Mouse (Mus musculus) gastrocnemius, postnatal 4 days (tissue): ENCODE results near the gene Dnttip2. TPM values are rescaled to one million over a fixed set of nuclear protein-coding genes. Genes with fewer than 3 reads are reported as not detected.
A peak's percentile ranks its signal among the peaks of the same experiment; 100 is the strongest.
"Not testable (repeated sequence)": the region's sequence is repeated elsewhere in the genome, so short reads cannot be mapped to it uniquely, and the experiment has no call there.

Experiments used
- DNase-seq, 2 experiments: peaks; one replicate each; pipeline ENCODE4 v3.0.0; 2021 to 2022; ENCODE audit warnings: low spot score in 2 of 2, mixed read lengths in 2 of 2
- total RNA-seq, 2 experiments: library from RNA; stranded (reverse); gene quantifications; 2 replicates each; pipeline ENCODE4 v1.2.3; 2021

Gene Dnttip2
- total RNA-seq, 2 experiments from 2014 or later: 29.2 to 31.1 TPM

- DNase-seq: no peak
Measured at GRCm38 (mm10) chr3:122288613-122289195, 14.5 kb downstream of the Dnttip2 start.

- not testable (repeated sequence) for DNase-seq
Measured at GRCm38 (mm10) chr3:122289344-122289743, 15.2 kb downstream of the Dnttip2 start.

- no peak for DNase-seq
Measured at GRCm38 (mm10) chr3:122290696-122291095, 16.5 kb downstream of the Dnttip2 start.

- no peak for DNase-seq
Measured at GRCm38 (mm10) chr3:122291828-122292227, 17.6 kb downstream of the Dnttip2 start.

GRCm38 (mm10) chr3:122292300-122293222, 18.4 kb downstream of the Dnttip2 start:
- peak; percentile 92 to 94 for DNase-seq

- DNase-seq: peak; percentile 79 to 89
Measured at GRCm38 (mm10) chr3:122293223-122293953, 19.2 kb downstream of the Dnttip2 start.

GRCm38 (mm10) chr3:122293954-122294850, 20.0 kb downstream of the Dnttip2 start, which contains the start of gene Bcar3:
TSS of gene Bcar3 (plus strand) at chr3:122294136.
- DNase-seq: peak; percentile 75 to 93

GRCm38 (mm10) chr3:122295511-122295910, 21.3 kb downstream of the Dnttip2 start:
- peak in 1 of 2 experiments; percentile 44 for DNase-seq

GRCm38 (mm10) chr3:122296979-122297378, 22.8 kb downstream of the Dnttip2 start:
- DNase-seq: no peak

- DNase-seq: no peak
Measured at GRCm38 (mm10) chr3:122300983-122301919, 27.1 kb downstream of the Dnttip2 start.

- no peak for DNase-seq
Measured at GRCm38 (mm10) chr3:122304560-122304959, 30.4 kb downstream of the Dnttip2 start.

GRCm38 (mm10) chr3:122307894-122308671, 33.9 kb downstream of the Dnttip2 start:
- no peak for DNase-seq

- DNase-seq: no peak
Measured at GRCm38 (mm10) chr3:122308981-122309380, 34.8 kb downstream of the Dnttip2 start.

GRCm38 (mm10) chr3:122312078-122312477, 37.9 kb downstream of the Dnttip2 start:
- peak; percentile 72 to 81 for DNase-seq

- no peak for DNase-seq
Measured at GRCm38 (mm10) chr3:122312936-122313629, 38.9 kb downstream of the Dnttip2 start.

GRCm38 (mm10) chr3:122313936-122314335, 39.7 kb downstream of the Dnttip2 start:
- no peak for DNase-seq

GRCm38 (mm10) chr3:122316621-122317020, 42.4 kb downstream of the Dnttip2 start:
- no peak for DNase-seq

GRCm38 (mm10) chr3:122317339-122317738, 43.2 kb downstream of the Dnttip2 start:
- peak in 1 of 2 experiments; percentile 37 for DNase-seq
